Mouse (Mus musculus) MEL (cell line): ENCODE measurements around the gene Mrps18a. TPM values are rescaled to one million over a fixed set of nuclear protein-coding genes. Genes with fewer than 3 reads are reported as not detected.

ENCODE experiments used
- DNase-seq: peaks from one replicate; pipeline ENCODE4 v3.0.0; 2011; ENCODE audit warnings: low read depth, low spot score
- H3K27ac ChIP-seq: 2 replicates; pipeline ENCODE4 v1.5.1; 2012; ENCODE audit warnings: low read depth, mild to moderate bottlenecking, control low read depth, low read length, moderate library complexity; ENCODE audit not compliant: control insufficient read depth
- H3K27me3 ChIP-seq, 2 experiments: fragments of 150-350 bp in 1 of 2; sonication (generic) in 1 of 2; 2 replicates each; pipeline ENCODE4 v1.6.1; 2012; ENCODE audit warnings: low read length in 2 of 2, mild to moderate bottlenecking in 2 of 2, improper control_type of control experiment in 1 of 2, moderate library complexity in 1 of 2; ENCODE audit not compliant: insufficient read depth in 2 of 2, control insufficient read depth in 1 of 2
- H3K36me3 ChIP-seq, 2 experiments: 2 replicates each; pipeline ENCODE4 v1.6.1; 2012 to 2014; ENCODE audit warnings: low read length in 2 of 2, improper control_type of control experiment in 1 of 2, inconsistent platforms in 1 of 2, mild to moderate bottlenecking in 1 of 2; ENCODE audit not compliant: insufficient read depth in 2 of 2, control insufficient read depth in 1 of 2
- H3K4me1 ChIP-seq, 2 experiments: fragments of 150-350 bp in 1 of 2; sonication (generic) in 1 of 2; 2 replicates each; pipeline ENCODE4 v1.6.1; 2012; ENCODE audit warnings: low read length in 2 of 2, improper control_type of control experiment in 1 of 2, mild to moderate bottlenecking in 1 of 2; ENCODE audit not compliant: insufficient read depth in 2 of 2, control insufficient read depth in 1 of 2
- H3K4me3 ChIP-seq, 2 experiments: fragments of 150-350 bp in 1 of 2; sonication (generic) in 1 of 2; 2 replicates each; pipeline ENCODE4 v1.5.1; 2012; ENCODE audit warnings: low read depth in 2 of 2, low read length in 2 of 2, mild to moderate bottlenecking in 2 of 2, moderate library complexity in 2 of 2, control low read depth in 1 of 2, improper control_type of control experiment in 1 of 2; ENCODE audit not compliant: control insufficient read depth in 1 of 2, insufficient read depth in 1 of 2
- H3K79me2 ChIP-seq: 2 replicates; pipeline ENCODE4 v1.6.1; 2012; ENCODE audit warnings: mild to moderate bottlenecking, low read length, moderate library complexity; ENCODE audit not compliant: control insufficient read depth, poor library complexity, insufficient read depth
- H3K9ac ChIP-seq: 2 replicates; pipeline ENCODE4 v1.6.1; 2012; ENCODE audit warnings: low read depth, mild to moderate bottlenecking, control low read depth, low read length, moderate library complexity; ENCODE audit not compliant: control insufficient read depth, poor library complexity, severe bottlenecking
- H3K9me3 ChIP-seq: fragments of 150-350 bp; sonication (generic); replicated peaks from 2 replicates; pipeline ENCODE4 v1.6.1; 2012; ENCODE audit warnings: mild to moderate bottlenecking, low read length, improper control_type of control experiment, moderate library complexity; ENCODE audit not compliant: insufficient read depth
- CHD1 ChIP-seq: IDR thresholded peaks from 2 replicates; pipeline ENCODE4 v1.6.1; 2012; ENCODE audit warnings: low read depth, mild to moderate bottlenecking, inconsistent platforms, low read length, improper control_type of control experiment
- GABPA ChIP-seq: IDR thresholded peaks from 2 replicates; pipeline ENCODE4 v1.6.1; 2012; ENCODE audit warnings: low read depth, mild to moderate bottlenecking, inconsistent platforms, low read length, improper control_type of control experiment, moderate library complexity
- HCFC1 ChIP-seq: IDR thresholded peaks from 2 replicates; pipeline ENCODE4 v1.6.1; 2012; ENCODE audit warnings: low read depth, mild to moderate bottlenecking, inconsistent platforms, low read length, improper control_type of control experiment, moderate library complexity
- JUND ChIP-seq: IDR thresholded peaks from 2 replicates; pipeline ENCODE4 v1.6.1; 2011; ENCODE audit warnings: low read depth, mild to moderate bottlenecking, improper control_type of control experiment, low read length
- KAT2A ChIP-seq: conservative IDR thresholded peaks from 2 replicates; pipeline ENCODE4 v1.6.1; 2012; ENCODE audit warnings: low read depth, low read length, improper control_type of control experiment, inconsistent platforms
- MAFK ChIP-seq: IDR thresholded peaks from 2 replicates; pipeline ENCODE4 v1.6.1; 2011; ENCODE audit warnings: low read depth, mild to moderate bottlenecking, low read length, improper control_type of control experiment, borderline replicate concordance
- MAX ChIP-seq: IDR thresholded peaks from 2 replicates; pipeline ENCODE4 v1.6.1; 2011; ENCODE audit warnings: low read length, improper control_type of control experiment
- MXI1 ChIP-seq: IDR thresholded peaks from 2 replicates; pipeline ENCODE4 v1.6.1; 2011; ENCODE audit warnings: mild to moderate bottlenecking, low read depth, low read length, improper control_type of control experiment
- POLR2AphosphoS2 ChIP-seq: IDR thresholded peaks from 2 replicates; pipeline ENCODE4 v1.6.1; 2011; ENCODE audit warnings: low read length, improper control_type of control experiment
- RAD21 ChIP-seq: IDR thresholded peaks from 2 replicates; pipeline ENCODE4 v1.6.1; 2011; ENCODE audit warnings: mild to moderate bottlenecking, low read depth, low read length, improper control_type of control experiment
- RCOR1 ChIP-seq: IDR thresholded peaks from 2 replicates; pipeline ENCODE4 v1.6.1; 2012; ENCODE audit warnings: low read depth, mild to moderate bottlenecking, inconsistent platforms, low read length, improper control_type of control experiment
- SIN3A ChIP-seq: IDR thresholded peaks from 2 replicates; pipeline ENCODE4 v1.6.1; 2012; ENCODE audit warnings: low read length, improper control_type of control experiment, inconsistent platforms
- TAL1 ChIP-seq: IDR thresholded peaks from 2 replicates; pipeline ENCODE4 v1.6.1; 2012; ENCODE audit warnings: mild to moderate bottlenecking, inconsistent platforms, low read length, moderate library complexity, mixed read lengths
- TCF12 ChIP-seq: IDR thresholded peaks from 2 replicates; pipeline ENCODE4 v1.6.1; 2014; ENCODE audit warnings: low read depth, mild to moderate bottlenecking, inconsistent platforms, low read length, improper control_type of control experiment, moderate library complexity
- ZC3H11A ChIP-seq: IDR thresholded peaks from 2 replicates; pipeline ENCODE4 v1.6.1; 2012; ENCODE audit warnings: low read depth, mild to moderate bottlenecking, inconsistent platforms, low read length, improper control_type of control experiment
- ZNF384 ChIP-seq: IDR thresholded peaks from 2 replicates; pipeline ENCODE4 v1.6.1; 2012; ENCODE audit warnings: low read depth, mild to moderate bottlenecking, inconsistent platforms, low read length, improper control_type of control experiment
- polyA plus RNA-seq, 2 experiments: library from polyadenylated mRNA; stranded (reverse) in 1 of 2; unstranded in 1 of 2; fragments of >175 nt in 1 of 2; fragments of >200 nt in 1 of 2; gene quantifications; 2 replicates each; pipeline versions ENCODE4 v1.2.1 to v1.2.4; 2012; ENCODE audit warnings: low replicate concordance in 2 of 2, low read depth in 1 of 2; ENCODE audit not compliant: insufficient read length in 2 of 2, insufficient read depth in 1 of 2, missing spikeins in 1 of 2
- total RNA-seq: library from RNA; depleted of rRNA; stranded (reverse); fragments of 300-350 nt; gene quantifications from 2 replicates; pipeline ENCODE4 v1.2.3, GENCODE M21; 2012

The Mrps18a gene
- total and polyA plus RNA-seq, 3 experiments, result 159 to 181 TPM; not detected in 1

DNA sequence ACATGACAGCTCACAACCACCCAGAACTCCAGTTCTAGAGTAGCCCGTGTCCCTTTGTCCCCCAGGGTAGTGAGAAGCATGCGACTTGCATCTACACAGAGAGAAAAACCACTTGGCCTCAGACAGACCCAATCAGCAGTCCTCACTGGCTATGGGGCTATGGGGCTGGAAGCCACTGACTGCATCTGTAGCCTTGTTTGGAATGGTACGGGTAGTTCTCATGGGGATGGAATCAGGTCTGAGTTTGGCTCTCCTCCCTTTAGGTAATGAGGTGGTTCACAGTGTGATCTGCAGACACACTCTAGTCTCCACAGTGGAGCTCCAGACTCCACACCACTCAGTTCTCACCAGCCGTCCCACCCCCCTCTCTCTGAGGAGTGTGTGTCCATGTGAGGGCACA is 12.5 kb downstream of the Mrps18a start:
- H3K79me2 ChIP-seq, result no peaks in the 10 kb centered on the region
- TF ChIP-seq TAL1 (no peak), RAD21 (no peak), HCFC1 (no peak), RCOR1 (no peak), SIN3A (no peak), TCF12 (no peak)
- TF ChIP-seq, all 39 proteins: peak for 0
- no peak overlapping the region for H3K4me3 ChIP-seq
- H3K36me3 ChIP-seq, result peaks cover 0 to 6% of the 10 kb centered on the region in 2 experiments; a peak in 2 of 4 replicates
- no peaks in the 10 kb centered on the region for H3K27me3 ChIP-seq
- no peaks in the 10 kb centered on the region for H3K9me3 ChIP-seq
- no peak overlapping the region for H3K27ac ChIP-seq
- DNase-seq, result no peak
- H3K9ac ChIP-seq, result no peak overlapping the region
- no peaks in the 10 kb centered on the region for H3K4me1 ChIP-seq

- Histone ChIP-seq H3K9ac (no peak overlapping the region), H3K27me3 (no peaks in the 10 kb centered on the region), H3K36me3 (peaks cover 0 to 2% of the 10 kb centered on the region in 2 experiments; a peak in 2 of 4 replicates), H3K9me3 (no peaks in the 10 kb centered on the region), H3K4me1 (no peaks in the 10 kb centered on the region), H3K4me3 (no peak overlapping the region), H3K79me2 (no peaks in the 10 kb centered on the region), H3K27ac (no peak overlapping the region)
- no peak for TF ChIP-seq MXI1
- TF ChIP-seq GABPA, result no peak
- TF ChIP-seq TAL1, result no peak
- TF ChIP-seq CHD1, result no peak
- TF ChIP-seq POLR2AphosphoS2, result no peak
- TF ChIP-seq MAFK, result no peak
- no peak for TF ChIP-seq ZC3H11A
- DNase-seq, result no peak
Observed at GRCm38 (mm10) chr17:46123953-46124700, 13.3 kb downstream of the Mrps18a start.

DNA sequence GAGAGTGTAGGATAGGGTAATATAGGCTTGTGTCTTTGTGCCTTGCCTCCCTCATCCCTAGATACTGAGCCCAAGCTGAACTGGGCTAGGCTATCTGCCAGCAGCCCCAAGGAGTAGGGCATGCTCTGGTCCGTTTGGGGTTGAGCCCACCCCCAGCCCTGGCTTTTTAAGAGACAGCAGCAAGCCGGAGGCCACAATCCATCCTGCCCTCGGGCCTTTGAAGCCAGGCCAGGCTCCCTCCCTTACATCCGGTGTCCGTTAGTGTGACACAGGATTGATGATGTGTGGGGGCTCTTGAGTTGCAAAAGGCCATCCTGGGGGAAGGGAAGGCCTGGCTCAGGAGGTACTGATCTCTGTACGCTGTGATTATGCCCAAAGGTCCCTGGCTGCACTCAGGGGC is 15.8 kb downstream of the Mrps18a start:
- H3K4me1 ChIP-seq, result no peaks in the 10 kb centered on the region
- no peak for DNase-seq

More for the DNA sequence above, 15.8 kb downstream of the Mrps18a start:
- Histone ChIP-seq H3K9ac (no peak overlapping the region), H3K79me2 (no peaks in the 10 kb centered on the region), H3K36me3 (peaks cover 0 to 2% of the 10 kb centered on the region in 2 experiments; a peak in 2 of 4 replicates), H3K9me3 (no peaks in the 10 kb centered on the region), H3K27me3 (no peaks in the 10 kb centered on the region), H3K4me3 (no peak overlapping the region), H3K27ac (no peak overlapping the region)
- no peak for TF ChIP-seq HCFC1
- no peak for TF ChIP-seq ZNF384
- TF ChIP-seq KAT2A, result no peak
- TF ChIP-seq MAX, result no peak
- no peak for TF ChIP-seq TAL1
- no peak for TF ChIP-seq RCOR1
- no peak for TF ChIP-seq JUND
